Mouse (Mus musculus): ENCODE results near the gene Tex2. TPM values are rescaled to one million over a fixed set of nuclear protein-coding genes. Genes with fewer than 3 reads are reported as not detected.

Tex2 gene
- polyA plus RNA-seq, 2 experiments = 8.7 to 10.8 TPM

DNA sequence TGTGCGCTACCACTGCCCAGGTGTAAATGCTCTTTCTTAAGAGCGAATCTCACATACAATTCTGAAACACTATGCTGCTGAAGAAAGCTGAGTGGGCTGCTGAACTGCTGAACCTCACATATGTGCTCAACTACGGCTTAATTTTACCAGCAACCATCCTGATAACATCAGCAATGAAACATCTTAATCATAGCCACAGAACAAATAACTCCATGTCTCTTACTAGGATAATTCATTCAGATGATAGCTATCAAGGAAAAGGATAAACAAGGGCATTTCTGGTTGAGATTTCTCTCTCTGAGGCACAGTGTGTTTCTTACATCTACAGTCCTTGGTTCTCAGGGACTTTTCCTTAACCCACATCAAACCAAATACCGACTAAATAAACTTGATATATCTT is 128.3 kb downstream of the Tex2 start:
- no peak for TF ChIP-seq POLR2A (IDR thresholded peaks at IDR 0.05; ENCODE audit: borderline replicate concordance, extremely low read depth, insufficient read depth, insufficient read length)
- Histone ChIP-seq H3K4me2 (replicated peaks; ENCODE audit: low read depth, low read length, severe bottlenecking) (no peak overlapping the region), H3K9ac (ENCODE audit: low read depth, low read length, severe bottlenecking) (no peak overlapping the region), H3K27me3 (ENCODE audit: control insufficient read depth, insufficient read depth, low read length) (no peaks in the 10 kb centered on the region), H3K4me1 (ENCODE audit: control insufficient read depth, insufficient read depth, low read length) (peaks cover 15% of the 10 kb centered on the region), H3K36me3 (ENCODE audit: control insufficient read depth, insufficient read depth, low read length) (no peaks in the 10 kb centered on the region), H3K4me3 (replicated peaks; ENCODE audit: low read length) (no peak overlapping the region), H3K27ac (replicated peaks; ENCODE audit: low read depth, low read length) (no peak overlapping the region), H3K9me3 (ENCODE audit: control insufficient read depth, low read length) (no peaks in the 10 kb centered on the region)
- WGBS = 92% methylated on average over 4 of the region's 4 CpGs
- DNase-seq (ENCODE audit: low spot score) = no peak
- ATAC-seq (ENCODE audit: low FRiP score, low read depth) = no peak

DNA sequence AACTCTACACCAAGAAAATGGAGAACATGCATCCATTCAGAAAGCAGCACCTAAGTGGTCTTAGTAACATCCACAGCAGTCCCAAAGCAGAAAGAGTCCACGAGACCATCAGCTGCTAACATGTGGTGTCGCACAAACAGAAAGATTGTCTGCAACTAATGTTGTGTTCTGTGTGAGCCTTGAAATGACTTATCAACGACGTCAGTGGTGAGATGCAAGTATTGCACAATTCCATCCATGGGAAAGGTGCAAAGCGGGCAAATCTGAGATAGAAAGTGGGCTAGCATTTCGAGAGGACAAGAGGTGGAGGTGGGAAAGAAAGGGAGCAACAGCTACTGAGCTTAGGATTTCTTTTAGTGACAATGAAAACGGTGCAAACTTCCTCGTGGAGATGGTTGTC is 130.4 kb downstream of the Tex2 start:
- 85% methylated on average over 8 of the region's 8 CpGs for WGBS
- H3K36me3 ChIP-seq (ENCODE audit: control insufficient read depth, insufficient read depth, low read length) = no peaks in the 10 kb centered on the region
- DNase-seq (ENCODE audit: low spot score) (no peak), ATAC-seq (ENCODE audit: low FRiP score, low read depth) (no peak)
- H3K4me1 ChIP-seq (ENCODE audit: control insufficient read depth, insufficient read depth, low read length) = peaks cover 9% of the 10 kb centered on the region
- no peak overlapping the region for H3K4me2 ChIP-seq (replicated peaks; ENCODE audit: low read depth, low read length, severe bottlenecking)
- no peak overlapping the region for H3K27ac ChIP-seq (replicated peaks; ENCODE audit: low read depth, low read length)
- no peak overlapping the region for H3K4me3 ChIP-seq (replicated peaks; ENCODE audit: low read length)
- no peak overlapping the region for H3K9ac ChIP-seq (ENCODE audit: low read depth, low read length, severe bottlenecking)
- H3K27me3 ChIP-seq (ENCODE audit: control insufficient read depth, insufficient read depth, low read length) = no peaks in the 10 kb centered on the region
- TF ChIP-seq POLR2A (IDR thresholded peaks at IDR 0.05; ENCODE audit: borderline replicate concordance, extremely low read depth, insufficient read depth, insufficient read length) = no peak
- H3K9me3 ChIP-seq (ENCODE audit: control insufficient read depth, low read length) = no peaks in the 10 kb centered on the region

DNA sequence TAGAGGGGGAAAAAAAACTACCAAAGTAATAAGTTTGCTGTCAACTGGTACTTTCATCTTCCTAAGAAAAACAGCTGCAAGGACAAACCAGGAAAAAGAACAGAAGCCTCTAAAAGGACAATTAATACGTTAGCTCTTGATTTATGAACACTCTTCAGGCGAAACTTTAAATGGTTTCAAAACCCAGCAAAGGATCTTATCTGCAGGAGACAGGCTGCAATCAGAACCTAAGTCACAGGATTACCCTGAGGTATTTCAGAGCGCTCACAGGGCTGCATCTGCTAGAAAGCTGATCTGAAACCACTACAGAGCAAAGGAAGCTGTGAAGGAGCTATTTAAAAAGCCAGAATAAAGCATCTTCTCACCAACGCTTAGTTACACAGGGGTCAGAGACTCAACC is 131.6 kb downstream of the Tex2 start:
- DNase-seq (ENCODE audit: low spot score) (no peak), ATAC-seq (ENCODE audit: low FRiP score, low read depth) (no peak)
- Histone ChIP-seq H3K9me3 (ENCODE audit: control insufficient read depth, low read length) (no peaks in the 10 kb centered on the region), H3K9ac (ENCODE audit: low read depth, low read length, severe bottlenecking) (no peak overlapping the region), H3K27ac (replicated peaks; ENCODE audit: low read depth, low read length) (no peak overlapping the region), H3K36me3 (ENCODE audit: control insufficient read depth, insufficient read depth, low read length) (no peaks in the 10 kb centered on the region), H3K4me3 (replicated peaks; ENCODE audit: low read length) (no peak overlapping the region), H3K4me2 (replicated peaks; ENCODE audit: low read depth, low read length, severe bottlenecking) (no peak overlapping the region), H3K4me1 (ENCODE audit: control insufficient read depth, insufficient read depth, low read length) (peaks cover 9% of the 10 kb centered on the region), H3K27me3 (ENCODE audit: control insufficient read depth, insufficient read depth, low read length) (no peaks in the 10 kb centered on the region)
- WGBS = 25% methylated on average over 4 of the region's 4 CpGs
- TF ChIP-seq POLR2A (IDR thresholded peaks at IDR 0.05; ENCODE audit: borderline replicate concordance, extremely low read depth, insufficient read depth, insufficient read length) = no peak

DNA sequence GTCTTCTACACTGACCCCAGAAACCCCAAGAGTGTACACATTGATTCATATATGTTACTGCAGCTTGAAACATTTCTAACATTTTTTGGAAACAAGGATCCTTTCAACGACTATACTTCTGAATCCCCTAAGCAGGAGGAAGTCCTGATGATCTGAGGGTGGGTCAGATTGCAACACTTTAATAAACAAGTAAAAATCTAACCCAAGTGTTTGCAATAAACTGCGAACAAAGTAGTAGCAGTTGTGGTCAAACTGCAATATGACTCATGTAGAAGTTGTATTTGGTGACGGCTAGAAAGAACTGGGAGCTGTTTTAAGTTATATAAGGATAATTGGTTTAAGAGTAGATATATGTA is 132.7 kb downstream of the Tex2 start:
- DNase-seq (ENCODE audit: low spot score) (no peak), ATAC-seq (ENCODE audit: low FRiP score, low read depth) (no peak)
- H3K4me3 ChIP-seq (replicated peaks; ENCODE audit: low read length) = no peak overlapping the region
- no peaks in the 10 kb centered on the region for H3K9me3 ChIP-seq (ENCODE audit: control insufficient read depth, low read length)
- no peak overlapping the region for H3K9ac ChIP-seq (ENCODE audit: low read depth, low read length, severe bottlenecking)
- no peaks in the 10 kb centered on the region for H3K27me3 ChIP-seq (ENCODE audit: control insufficient read depth, insufficient read depth, low read length)
- H3K4me2 ChIP-seq (replicated peaks; ENCODE audit: low read depth, low read length, severe bottlenecking) = no peak overlapping the region
- H3K4me1 ChIP-seq (ENCODE audit: control insufficient read depth, insufficient read depth, low read length) = peaks cover 1% of the 10 kb centered on the region; the same call in 1 of the 2 replicates
- 61% methylated on average over 3 of the region's 3 CpGs for WGBS
- H3K27ac ChIP-seq (replicated peaks; ENCODE audit: low read depth, low read length) = no peak overlapping the region
- TF ChIP-seq POLR2A (IDR thresholded peaks at IDR 0.05; ENCODE audit: borderline replicate concordance, extremely low read depth, insufficient read depth, insufficient read length) = no peak
- no peaks in the 10 kb centered on the region for H3K36me3 ChIP-seq (ENCODE audit: control insufficient read depth, insufficient read depth, low read length)

DNA sequence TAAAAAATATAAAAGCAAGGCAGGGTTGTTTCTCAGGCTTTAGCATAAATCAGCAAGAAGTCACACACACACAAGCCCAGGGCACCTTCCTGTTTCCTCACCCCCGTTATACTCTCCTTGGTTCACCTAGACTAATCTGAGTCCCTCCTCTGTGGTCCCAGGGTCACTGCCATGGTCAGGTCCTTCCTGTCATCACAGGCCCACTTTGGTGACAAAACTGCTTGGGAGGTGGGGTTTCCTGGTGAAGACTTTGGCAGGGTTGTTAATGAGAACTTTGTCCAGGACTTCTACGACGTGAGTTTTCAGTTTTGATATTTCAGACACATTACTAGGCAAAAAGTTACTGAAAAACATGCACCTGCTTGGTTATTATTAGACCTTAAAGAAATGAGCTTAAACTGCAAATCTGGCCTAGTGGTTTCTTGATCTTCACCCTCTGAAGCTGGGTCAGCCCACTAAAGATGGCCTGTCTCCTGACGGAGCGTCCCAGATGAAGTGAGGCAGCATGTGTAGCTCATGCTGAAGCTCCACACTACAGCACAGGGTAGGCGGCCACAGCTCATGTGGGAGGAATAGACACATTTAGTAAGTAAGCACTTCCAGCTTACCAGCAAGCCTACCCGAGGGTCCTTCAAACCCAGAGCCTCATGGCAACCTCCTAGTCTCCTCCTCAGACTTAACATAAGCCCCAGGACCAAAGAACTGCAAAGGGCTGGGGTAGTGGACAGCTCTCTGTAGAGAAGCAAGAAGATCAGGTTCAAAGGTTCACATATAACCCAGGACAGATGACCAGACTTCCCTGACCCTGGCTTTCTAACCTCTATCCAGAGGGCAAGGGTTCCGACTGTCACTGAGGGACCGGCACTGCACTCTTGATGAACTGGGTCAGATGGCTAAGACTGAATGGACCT is 133.3 kb downstream of the Tex2 start:
- Histone ChIP-seq H3K27me3 (ENCODE audit: control insufficient read depth, insufficient read depth, low read length) (no peaks in the 10 kb centered on the region), H3K4me2 (replicated peaks; ENCODE audit: low read depth, low read length, severe bottlenecking) (no peak overlapping the region), H3K36me3 (ENCODE audit: control insufficient read depth, insufficient read depth, low read length) (no peaks in the 10 kb centered on the region), H3K4me3 (replicated peaks; ENCODE audit: low read length) (no peak overlapping the region), H3K9ac (ENCODE audit: low read depth, low read length, severe bottlenecking) (no peak overlapping the region), H3K27ac (replicated peaks; ENCODE audit: low read depth, low read length) (no peak overlapping the region), H3K4me1 (ENCODE audit: control insufficient read depth, insufficient read depth, low read length) (no peaks in the 10 kb centered on the region), H3K9me3 (ENCODE audit: control insufficient read depth, low read length) (no peaks in the 10 kb centered on the region)
- WGBS = 76% methylated on average over 9 of the region's 9 CpGs
- no peak for TF ChIP-seq POLR2A (IDR thresholded peaks at IDR 0.05; ENCODE audit: borderline replicate concordance, extremely low read depth, insufficient read depth, insufficient read length)
- DNase-seq (ENCODE audit: low spot score) = no peak
- ATAC-seq (ENCODE audit: low FRiP score, low read depth) = no peak
